Mouse (Mus musculus) liver, embryonic 14.5 days (tissue): ENCODE measurements at regions not wholly inside any gene's neighbourhood (a gene's known extent, or its start where the extent isn't known, plus 50 kb on each side); places are given as distances from the start of the nearest gene placed in this dataset.

ENCODE experiments used
- CTCF ChIP-seq: IDR thresholded peaks from 2 replicates; pipeline ENCODE4 v1.5.1; 2016; ENCODE audit warnings: antibody characterized with exemption, low read depth, control low read depth
- EP300 ChIP-seq: IDR thresholded peaks from 2 replicates; pipeline ENCODE4 v1.6.1; 2016; ENCODE audit warnings: antibody characterized with exemption, low read depth

- TF ChIP-seq CTCF (no peak), EP300 (no peak)
These were observed 120.2 kb upstream of the Plppr1 start for GRCm38 (mm10) chr4:48938892-48939291.
